Mouse (Mus musculus): ENCODE results near the gene Cyp39a1.

- TF ChIP-seq POLR2A (IDR thresholded peaks at IDR 0.05; ENCODE audit: borderline replicate concordance, low read depth, low read length): no peak
- TF ChIP-seq CTCF (IDR thresholded peaks at IDR 0.05; ENCODE audit: low read depth, low read length): no peak
Measured at GRCm38 (mm10) chr17:43676241-43676640, 9.0 kb downstream of the Cyp39a1 start.
